Mouse (Mus musculus) testis, postnatal 10 days (tissue): ENCODE results near the gene Srarp.
A peak's percentile ranks its signal among the peaks of the same experiment; 100 is the strongest.

ENCODE experiments used
- DNase-seq: peaks from one replicate; pipeline ENCODE4 v3.0.0; 2021; ENCODE audit warnings: low spot score

Gene Srarp

DNA sequence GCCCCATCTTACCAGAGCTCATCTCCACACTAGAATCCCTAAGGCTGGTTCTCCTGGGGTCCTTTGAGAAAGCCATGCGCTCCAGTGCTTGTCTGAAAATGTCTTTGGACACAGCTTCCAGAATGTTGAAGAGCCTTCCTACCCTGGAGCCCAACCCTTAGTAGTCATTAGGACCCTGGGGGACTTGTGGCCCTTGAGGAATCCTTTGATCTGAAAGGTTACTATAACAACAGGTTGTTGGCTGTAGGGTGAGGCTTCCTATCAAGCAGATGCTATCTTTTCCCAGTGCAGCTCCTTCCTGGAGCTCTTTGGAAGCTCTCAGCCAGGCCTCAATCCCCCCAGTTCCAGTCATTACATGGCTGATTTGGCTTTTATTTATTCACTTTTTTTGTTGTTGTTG, at the start of gene Srarp:
Srarp (minus strand) TSS at position 132 of the 400 bp plus-strand sequence.
- DNase-seq = no peak

DNA sequence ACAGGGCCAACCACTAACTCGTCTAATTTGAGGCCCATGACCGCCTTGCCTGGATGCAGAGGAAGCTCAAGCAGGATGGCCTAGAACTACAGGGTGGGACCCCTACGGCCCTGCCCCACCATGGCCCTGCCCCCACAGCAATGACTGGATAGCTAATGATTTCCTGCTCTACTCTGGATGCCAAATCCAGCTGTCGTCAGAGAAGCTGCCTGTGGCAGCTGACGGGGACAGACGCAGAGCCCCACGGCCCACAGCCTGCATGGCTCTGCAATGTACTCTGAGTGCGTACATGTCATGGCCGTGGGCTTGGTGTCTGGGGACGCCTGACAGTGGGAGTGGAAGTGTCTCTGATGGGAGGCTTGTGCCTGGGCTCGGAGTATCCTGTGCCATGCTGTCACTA, 48.2 kb upstream of the Srarp start:
- no peak for DNase-seq

DNA sequence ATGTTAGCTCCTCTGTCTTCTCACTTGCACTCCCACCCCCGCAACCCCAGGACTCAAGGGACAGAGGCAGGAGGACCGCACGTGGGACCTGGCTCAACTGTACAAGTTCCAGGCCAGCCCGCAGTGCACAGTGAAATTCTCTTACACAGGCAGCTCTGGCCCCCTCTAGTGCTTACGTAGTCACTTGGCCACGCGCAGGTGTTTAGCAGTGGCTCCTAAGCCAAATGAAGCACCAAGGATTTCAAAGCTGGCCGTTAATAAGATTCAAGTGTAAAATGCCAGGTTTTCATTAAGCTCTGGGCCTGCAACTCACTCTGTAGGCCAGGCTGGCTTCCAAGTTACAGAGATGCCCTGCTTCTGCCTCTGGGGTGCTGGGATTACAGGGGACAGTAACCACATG, 43.5 kb upstream of the Srarp start:
- DNase-seq = no peak

DNA sequence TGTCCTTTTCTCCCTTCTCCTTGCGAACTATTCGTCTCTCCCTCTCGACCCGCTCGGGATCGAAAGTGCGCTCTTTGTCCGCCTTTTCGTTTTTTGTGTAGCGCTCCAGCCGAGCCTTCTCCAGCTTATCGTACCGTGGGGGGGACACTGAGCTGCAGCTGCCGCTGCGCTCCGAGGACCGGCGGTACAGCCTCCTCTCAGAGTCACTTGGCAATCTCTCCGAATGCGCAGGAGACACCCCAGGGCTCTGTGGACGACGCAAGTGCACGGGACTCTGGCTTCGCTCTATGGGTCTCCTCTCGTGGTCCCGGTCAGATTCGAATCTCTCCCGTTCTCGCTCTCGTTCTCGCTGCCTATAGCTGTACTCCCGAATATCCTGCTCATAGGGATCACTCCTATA, 42.9 kb upstream of the Srarp start:
- DNase-seq = no peak

DNA sequence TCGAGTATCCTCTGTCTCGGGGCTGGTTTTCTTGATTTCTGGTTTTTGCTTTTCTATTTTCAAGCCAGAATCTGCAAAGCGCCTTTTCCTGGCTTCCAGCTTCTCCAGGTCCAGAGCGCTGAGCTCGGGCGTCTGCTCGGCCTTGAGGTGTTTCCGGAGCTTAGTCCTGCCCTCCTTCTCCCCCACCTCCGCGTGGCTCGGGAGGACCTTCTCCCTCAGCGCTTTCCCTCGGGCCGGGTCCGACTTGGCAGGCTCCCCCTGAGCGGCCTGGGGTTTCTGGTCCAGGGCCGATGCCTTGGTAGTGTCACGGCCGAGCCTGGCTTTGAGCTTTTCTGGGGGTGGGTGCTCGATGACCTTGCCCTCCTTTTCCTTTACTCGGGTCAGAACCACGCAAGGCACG, 42.3 kb upstream of the Srarp start:
- peak; percentile 67 for DNase-seq

DNA sequence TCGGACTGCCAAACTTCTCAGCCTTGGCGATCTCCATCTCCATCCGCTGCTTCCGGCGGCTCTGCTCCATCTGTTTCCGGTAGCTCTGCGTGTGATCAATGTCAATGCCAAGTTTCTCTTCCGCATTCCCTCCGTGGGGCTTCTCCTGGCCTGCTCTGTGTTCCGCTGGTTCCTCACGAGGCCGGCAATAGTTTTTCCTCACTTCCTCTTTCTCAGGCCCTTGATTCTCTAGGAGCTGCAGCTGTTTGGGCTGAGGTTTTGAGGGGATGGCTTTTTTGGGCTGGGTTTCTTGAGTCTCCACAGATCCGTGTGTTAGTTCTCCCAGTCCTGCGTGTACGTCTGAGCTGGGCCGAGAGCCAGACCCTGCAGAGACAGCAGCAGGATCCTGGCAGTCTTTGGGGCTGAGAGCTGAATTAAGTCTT, 41.8 kb upstream of the Srarp start:
- peak; percentile 62 for DNase-seq

DNA sequence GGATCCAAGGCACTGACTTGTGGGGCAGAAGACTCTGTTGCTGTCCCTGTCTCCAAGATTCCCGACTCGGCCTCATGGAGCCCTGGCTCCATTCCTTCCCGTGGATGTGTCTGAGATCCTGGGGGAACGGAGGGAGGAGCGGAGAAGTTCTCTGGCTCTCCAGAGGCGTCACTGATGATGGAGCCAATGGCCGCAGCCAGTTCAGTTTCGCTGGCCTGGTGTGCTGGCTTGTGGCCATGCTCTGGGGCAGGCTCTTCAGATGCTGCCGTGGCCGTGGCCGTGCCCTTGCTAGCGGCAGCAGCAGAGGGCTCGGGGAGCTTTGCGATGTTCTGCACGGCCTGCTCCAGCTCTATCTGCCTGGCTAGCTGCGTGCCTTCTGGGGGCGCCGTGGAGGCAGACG, 38.5 kb upstream of the Srarp start:
- no peak for DNase-seq

DNA sequence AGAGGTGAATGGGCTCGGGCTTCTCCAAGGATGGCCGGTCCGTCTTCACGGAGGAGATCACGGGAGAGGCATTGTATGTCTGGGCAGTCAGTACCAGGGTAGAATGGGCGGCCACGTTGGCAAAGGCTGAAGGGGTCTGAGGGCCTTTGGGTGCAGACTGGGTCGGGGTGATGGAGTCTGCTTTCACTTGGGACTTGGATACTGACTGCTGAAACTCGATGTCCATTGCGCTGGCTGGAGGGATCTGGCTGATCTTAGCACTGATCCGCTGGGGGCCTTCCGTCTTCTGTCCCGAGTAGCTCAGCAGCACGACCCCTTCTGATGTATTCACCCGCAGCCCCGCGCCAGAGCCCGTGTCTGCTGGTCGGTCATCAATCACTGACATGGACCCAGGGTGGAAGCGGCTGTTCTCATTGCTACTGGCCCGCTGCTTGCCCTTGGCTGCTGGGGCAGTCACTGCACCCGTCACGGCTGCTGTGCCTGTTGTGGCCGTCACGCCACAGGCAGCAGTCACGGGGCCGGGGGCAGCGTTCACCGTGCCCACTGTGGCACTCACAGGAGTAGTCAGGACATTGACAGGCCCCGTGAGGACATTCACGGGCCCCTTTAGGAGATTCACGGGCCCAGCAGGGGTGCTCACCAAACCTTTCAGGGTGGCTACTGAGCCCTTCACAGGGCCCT, 36.9 kb upstream of the Srarp start:
- no peak for DNase-seq

DNA sequence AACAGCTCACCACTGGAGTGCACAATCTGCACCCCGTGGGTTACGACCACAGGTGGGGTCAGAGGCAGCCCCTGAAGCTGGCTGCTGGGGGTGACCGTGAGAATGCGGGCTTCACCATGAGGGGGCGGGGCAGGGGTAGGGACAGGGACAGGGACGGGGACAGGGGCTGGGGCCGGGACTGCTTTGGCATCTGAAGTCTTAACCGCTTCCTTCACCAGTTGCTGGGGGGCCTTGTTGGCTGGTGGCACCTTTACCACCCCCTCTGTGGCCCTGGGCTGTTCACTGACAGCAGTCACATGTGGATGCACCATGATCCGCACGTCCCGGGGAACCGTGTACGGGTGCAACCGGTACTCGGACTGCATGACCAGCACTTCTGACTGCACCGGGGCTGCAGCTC, 35.6 kb upstream of the Srarp start:
- no peak for DNase-seq

DNA sequence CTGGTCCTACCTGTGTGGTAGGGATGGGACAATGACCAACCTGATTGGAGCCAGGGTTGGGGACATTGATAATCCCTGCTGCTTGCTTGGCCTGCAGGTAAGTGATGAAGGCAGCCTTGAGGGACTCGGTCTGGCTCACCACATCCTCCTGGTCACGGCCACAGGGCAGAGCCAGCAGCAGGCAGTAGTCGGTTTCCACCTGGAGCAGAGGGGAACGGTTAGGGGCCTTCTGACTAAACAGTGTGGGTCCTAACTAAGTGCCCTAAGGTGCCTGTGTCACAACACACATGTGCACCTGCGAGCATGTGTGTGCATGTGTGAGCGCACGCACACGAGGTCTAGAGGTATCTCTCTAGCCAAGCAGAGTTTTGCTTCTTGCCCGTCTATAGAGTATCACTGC, 33.4 kb upstream of the Srarp start:
- DNase-seq = no peak

DNA sequence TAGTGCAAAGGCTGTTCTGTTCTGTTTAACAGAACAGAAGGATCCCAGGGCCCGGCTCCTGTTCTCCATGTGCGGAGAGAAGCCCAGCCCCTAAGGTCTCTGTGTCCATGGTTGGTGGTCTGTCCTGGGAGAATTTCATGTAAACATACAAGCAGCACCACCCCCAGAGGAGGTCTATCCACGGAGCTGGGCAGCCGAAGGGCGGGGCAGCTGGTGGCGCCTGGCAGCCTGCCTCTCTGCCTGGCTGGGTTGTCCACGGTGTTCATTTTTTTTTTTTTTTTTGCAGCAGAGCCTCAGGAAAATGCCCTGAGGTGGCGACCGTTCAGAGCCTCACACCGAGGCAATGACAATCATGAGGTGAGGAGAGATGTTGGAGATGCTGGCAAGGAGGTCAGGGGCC, 32.7 kb upstream of the Srarp start:
- DNase-seq = no peak

DNA sequence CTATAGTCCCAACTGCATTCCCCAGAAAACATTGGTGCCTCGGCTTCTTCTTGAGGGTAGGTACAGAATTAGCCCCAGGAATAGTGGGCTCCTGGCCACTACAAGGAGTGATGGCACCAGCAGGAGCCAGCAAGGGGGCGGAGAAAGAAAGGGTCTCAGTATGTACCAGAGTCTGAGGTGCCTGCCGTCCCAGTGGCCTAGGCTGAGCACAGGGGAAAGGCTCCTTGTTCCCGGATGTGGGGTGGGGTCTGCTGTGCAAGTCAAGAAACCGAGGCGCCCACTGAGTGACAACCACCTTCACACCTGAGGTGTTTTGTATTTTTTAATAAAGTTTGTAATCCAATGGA, 31.6 kb upstream of the Srarp start:
- no peak for DNase-seq

DNA sequence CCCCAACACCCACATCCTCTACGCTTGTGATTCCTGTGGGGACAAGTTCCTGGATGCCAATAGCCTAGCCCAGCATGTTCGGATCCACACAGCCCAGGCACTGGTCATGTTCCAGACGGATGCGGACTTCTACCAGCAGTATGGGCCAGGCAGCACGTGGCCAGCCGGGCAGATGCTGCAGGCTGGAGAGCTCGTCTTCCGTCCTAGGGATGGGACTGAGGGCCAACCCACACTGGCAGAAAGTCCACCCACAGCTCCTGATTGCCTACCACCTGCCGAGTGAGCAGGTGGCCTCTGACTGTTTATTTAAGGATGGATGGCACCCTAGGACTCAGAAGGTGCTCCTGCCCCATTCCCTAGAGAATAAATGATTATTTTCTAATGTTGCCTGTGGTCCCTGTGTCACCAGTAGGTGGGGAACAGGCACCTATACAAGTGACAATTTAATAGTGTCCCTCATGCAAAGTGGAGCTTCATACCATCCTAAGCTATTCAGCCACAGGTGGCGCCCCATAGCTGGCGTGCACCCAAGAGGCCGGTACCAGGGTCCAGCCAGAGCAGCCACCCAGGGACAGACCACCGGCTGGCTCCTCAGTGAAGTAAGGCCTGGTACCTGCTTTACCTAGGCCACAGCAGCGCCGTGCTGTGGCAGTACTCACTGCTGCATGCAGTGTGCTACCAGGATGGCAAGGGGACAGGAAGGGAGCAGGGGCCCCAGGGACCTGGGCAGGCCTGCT, 31.1 kb upstream of the Srarp start:
- DNase-seq = no peak

DNA sequence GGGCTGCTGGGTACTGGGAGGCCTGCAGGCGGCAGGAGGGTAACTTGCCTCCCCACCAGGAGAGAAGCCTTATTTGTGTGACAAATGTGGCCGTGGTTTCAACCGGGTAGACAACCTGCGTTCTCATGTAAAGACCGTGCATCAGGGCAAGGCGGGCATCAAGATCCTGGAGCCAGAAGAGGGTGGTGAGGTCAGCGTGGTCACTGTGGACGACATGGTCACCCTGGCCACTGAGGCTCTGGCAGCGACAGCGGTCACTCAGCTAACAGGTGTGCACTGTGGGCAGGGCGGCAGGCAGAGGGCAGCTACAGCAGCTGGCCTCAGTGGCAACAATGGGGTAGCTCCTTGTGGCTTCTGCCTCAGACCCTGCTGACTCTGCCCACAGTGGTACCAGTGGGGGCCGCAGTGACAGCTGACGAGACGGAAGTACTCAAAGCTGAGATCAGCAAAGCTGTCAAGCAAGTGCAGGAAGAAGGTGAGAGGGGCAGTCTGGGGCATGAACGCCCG, 30.4 kb upstream of the Srarp start:
- no peak for DNase-seq

DNA sequence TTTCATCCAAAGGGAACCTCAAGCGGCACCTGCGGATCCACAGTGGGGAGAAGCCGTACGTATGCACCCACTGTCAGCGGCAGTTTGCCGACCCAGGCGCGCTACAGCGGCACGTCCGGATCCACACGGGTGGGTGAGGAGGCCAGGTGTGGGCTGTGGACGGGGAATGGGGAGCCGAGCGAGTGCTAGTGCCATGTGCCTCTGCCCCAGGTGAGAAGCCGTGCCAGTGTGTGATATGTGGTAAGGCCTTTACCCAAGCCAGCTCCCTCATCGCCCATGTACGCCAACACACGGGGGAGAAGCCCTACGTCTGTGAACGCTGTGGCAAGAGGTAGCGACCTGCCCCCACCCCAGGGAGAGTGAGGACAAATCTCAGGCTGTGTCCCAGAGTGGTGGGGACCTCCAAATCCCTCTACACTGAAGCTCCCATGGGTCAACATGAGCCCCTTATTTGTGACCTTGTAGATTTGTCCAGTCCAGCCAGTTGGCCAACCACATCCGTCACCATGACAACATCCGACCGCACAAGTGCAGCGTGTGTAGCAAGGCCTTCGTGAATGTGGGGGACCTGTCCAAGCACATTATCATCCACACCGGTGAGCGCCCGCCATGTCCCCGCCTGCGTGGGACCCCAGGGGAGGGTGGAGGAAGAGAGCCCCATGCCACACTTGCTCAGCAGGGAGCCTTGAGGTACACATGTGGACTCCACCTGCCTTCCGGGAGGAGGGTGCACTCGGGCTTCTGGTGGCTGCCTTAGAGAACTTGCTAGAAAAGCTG, 29.8 kb upstream of the Srarp start:
- DNase-seq = no peak

DNA sequence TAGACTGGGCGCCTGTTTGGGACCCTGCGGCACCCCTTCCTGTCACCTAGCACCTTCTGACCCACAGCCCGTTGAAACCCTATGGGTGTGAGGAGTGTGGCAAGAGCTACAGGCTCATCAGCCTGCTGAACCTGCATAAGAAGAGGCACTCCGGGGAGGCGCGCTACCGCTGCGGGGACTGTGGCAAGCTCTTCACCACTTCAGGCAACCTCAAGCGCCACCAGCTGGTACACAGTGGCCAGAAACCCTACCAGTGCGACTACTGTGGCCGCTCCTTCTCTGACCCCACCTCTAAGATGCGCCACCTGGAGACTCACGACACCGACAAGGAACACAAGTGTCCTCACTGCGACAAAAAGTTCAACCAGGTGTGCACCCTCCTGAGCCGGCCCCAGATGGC, 28.8 kb upstream of the Srarp start:
- DNase-seq = no peak

DNA sequence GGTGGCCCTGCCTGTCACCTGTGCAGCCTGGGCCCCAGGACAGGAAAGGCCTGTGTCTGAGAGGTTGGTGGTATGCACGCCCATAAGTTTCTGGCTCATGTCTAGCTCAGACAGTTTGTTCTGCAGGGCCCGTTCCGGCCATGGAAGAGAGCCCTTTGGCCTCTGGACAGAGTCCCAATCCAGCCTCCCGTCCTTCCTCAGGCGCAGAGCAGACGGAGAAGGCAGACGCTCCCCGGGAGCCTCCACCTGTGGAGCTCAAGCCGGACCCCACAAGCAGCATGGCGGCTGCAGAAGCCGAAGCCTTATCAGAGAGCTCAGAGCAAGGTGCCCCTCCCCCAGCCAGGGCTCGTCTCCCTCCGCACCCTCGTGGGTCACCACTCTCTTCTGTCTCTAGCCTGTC, 27.6 kb upstream of the Srarp start:
- DNase-seq = peak; percentile 72

DNA sequence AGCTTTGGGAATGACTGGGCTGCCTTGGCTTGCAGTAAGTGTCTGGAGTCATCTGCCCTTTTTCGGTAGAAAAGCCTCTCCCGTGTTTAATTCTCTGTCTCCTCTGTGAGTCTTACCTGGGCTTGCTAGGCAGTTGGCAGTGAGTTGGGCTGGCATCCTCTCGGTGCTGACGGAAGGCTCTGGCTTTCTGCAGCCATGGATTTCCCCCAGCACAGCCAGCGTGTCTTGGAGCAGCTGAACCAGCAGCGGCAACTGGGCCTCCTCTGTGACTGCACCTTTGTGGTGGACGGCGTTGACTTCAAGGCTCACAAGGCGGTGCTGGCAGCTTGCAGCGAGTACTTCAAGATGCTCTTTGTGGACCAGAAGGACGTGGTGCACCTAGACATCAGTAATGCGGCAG, 25.7 kb upstream of the Srarp start:
- no peak for DNase-seq

DNA sequence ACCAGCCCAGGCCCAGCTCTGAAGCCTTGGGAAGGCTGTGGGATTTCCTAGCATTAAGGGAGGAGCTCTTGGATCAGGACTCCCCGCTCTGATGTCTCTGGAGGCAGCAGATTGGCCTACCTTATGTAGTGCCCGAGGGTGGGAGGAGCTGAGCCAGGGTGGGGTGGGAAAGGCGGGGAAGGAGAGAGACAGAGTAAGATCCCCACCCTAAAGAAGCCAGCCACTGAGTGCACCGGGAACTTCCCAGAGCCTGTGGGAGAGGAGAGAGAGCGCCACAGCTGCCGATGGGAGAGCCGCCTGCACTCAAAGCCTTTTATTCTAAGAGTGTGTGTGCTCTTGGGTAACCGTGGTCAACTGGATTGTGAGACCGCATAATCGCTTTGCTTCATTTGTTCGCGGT, 25.2 kb upstream of the Srarp start:
- no peak for DNase-seq

DNA sequence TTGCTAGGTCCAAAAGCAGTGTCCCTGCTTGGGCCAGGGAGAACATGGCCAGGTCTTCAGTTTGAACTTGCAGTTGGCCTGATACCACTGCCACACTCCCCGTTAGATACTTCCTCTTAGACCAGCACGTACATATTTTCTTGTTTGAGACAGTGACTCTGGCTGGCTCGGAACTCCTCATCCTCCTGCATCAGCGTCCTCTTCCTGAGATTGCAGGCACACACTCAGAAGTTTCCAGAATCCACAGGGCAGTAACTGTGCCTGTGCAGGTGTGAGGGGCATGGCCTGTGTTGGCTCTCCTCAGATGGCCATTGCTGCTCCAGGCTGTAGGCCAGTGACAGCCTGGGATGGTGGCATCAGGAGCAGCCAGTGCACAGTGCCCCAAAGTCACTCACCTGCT, 24.6 kb upstream of the Srarp start:
- DNase-seq = no peak

DNA sequence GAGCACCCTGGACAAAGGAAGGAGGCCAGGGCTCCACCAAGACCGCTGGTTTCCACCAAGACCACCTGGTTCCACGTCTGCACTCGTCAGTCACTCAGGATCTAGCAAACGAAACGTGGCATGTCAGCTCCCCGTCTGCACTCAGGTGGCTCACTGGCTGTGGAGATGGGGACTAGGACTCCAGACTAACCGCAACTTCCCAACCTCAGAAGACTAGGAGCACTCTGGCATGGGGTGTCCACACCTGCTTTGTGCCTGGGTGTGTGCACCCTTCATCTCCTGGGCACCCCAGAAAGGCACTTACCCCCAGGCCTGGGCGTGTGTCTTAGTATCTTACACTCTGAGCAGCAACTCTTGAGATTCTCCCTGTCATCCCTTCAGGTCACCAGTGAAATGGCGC, 23.9 kb upstream of the Srarp start:
- no peak for DNase-seq

DNA sequence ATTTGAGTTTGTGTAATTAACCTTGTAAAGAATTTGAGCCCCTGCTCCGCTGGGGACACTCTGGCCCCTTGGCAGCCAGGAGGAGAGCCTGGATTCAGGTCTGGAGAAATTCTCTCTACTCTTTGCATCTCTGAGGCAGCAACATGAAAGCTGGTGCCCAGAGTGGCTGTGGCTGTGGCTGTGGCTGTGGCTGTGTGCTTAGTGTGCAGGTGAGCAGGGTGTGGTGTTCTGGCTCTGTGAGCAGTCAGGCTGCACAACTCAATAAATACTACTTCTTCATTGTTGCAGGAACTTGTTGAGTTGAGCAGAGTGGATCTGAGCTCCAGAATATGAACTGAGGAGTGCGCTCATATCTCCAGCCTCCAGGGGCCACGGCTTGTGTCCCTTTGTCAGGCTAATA, 23.0 kb upstream of the Srarp start:
- DNase-seq = no peak

DNA sequence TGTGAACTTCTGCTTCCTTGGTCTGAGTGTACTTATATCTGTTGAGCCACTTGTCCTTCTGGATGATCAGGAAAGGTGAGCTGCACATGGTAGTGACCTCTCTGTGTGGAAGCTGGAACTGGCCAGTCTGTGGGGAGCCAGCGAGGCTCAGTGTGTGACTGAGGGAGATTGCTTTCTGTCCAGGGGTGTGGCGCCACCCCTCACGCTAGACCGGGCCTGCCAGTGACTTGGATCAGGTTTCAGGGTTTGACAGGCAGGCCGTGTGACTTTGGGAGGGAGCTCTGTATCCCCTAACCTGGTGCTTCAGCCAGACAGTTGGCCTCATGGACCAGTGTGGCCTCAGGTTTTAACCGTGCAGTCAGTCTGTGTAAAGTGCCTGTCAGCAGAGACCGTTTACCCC, 22.3 kb upstream of the Srarp start:
- DNase-seq = no peak
